Mouse (Mus musculus): ENCODE results near the gene Dcpp1. TPM values are rescaled to one million over a fixed set of nuclear protein-coding genes. Genes with fewer than 3 reads are reported as not detected.
"Not testable (repeated sequence)": the region's sequence is repeated elsewhere in the genome, so short reads cannot be mapped to it uniquely, and the experiment has no call there.

The Dcpp1 gene
- polyA plus RNA-seq, 1 experiment from 2014 or later, result not detected

DNA sequence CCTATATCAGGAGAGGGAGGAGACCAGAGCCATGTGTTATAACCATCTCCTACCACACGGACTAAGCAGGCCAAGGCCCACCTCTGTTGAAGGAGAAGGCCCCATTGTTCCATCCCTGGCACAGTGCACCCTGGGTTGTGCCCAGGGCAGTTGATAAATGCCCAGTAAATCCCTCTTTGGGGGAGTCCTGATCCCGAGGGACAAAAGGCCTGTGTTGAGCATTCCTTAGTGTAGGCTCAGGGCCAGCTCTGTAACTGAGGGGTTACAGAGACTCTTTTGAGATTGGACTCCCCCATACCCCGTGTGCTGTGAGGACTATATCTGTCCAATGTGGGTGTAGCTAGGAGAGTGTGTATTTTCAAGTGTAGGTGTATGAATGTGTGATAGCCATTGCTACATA, 3.9 kb upstream of the Dcpp1 start:
- Histone ChIP-seq H3K36me3 (ENCODE audit: control insufficient read depth, insufficient read depth, low read length) (no peaks in the 10 kb centered on the region), H3K4me3 (ENCODE audit: low read depth, low read length) (no peak overlapping the region), H3K27me3 (replicated peaks; ENCODE audit: control insufficient read depth, insufficient read depth, low read length) (no peaks in the 10 kb centered on the region), H3K4me1 (replicated peaks; ENCODE audit: control insufficient read depth, insufficient read depth, low read length) (no peaks in the 10 kb centered on the region), H3K9ac (ENCODE audit: low read length) (no peak overlapping the region), H3K4me2 (ENCODE audit: low read length) (no peak overlapping the region), H3K9me3 (ENCODE audit: control insufficient read depth, low read length) (no peaks in the 10 kb centered on the region), H3K27ac (ENCODE audit: low read depth) (no peak overlapping the region)
- ATAC-seq (replicated peaks; ENCODE audit: low FRiP score, low TSS enrichment, low read depth) (no peak), DNase-seq (ENCODE audit: low spot score) (no peak)
- WGBS, result 61% methylated on average over 3 of the region's 3 CpGs

- H3K4me3 ChIP-seq (ENCODE audit: low read depth, low read length), result no peak overlapping the region
- H3K9ac ChIP-seq (ENCODE audit: low read length), result no peak overlapping the region
- H3K9me3 ChIP-seq (ENCODE audit: control insufficient read depth, low read length), result no peaks in the 10 kb centered on the region
- no peak for DNase-seq (ENCODE audit: low spot score)
- 72% methylated on average over 2 of the region's 2 CpGs for WGBS
- no peaks in the 10 kb centered on the region for H3K36me3 ChIP-seq (ENCODE audit: control insufficient read depth, insufficient read depth, low read length)
- no peaks in the 10 kb centered on the region for H3K4me1 ChIP-seq (replicated peaks; ENCODE audit: control insufficient read depth, insufficient read depth, low read length)
- ATAC-seq (replicated peaks; ENCODE audit: low FRiP score, low TSS enrichment, low read depth), result no peak
- no peak overlapping the region for H3K27ac ChIP-seq (ENCODE audit: low read depth)
- H3K27me3 ChIP-seq (replicated peaks; ENCODE audit: control insufficient read depth, insufficient read depth, low read length), result no peaks in the 10 kb centered on the region
- H3K4me2 ChIP-seq (ENCODE audit: low read length), result no peak overlapping the region
Observed at GRCm38 (mm10) chr17:23877166-23877565, 3.5 kb upstream of the Dcpp1 start.

GRCm38 (mm10) chr17:23917158-23917557, 36.5 kb downstream of the Dcpp1 start, which contains the start of gene Dcpp3:
Gene Dcpp3 (plus strand): TSS chr17:23917458.
- not testable (repeated sequence) for H3K4me1 ChIP-seq (replicated peaks; ENCODE audit: control insufficient read depth, insufficient read depth, low read length); H3K4me2 ChIP-seq (ENCODE audit: low read length); H3K9me3 ChIP-seq (ENCODE audit: control insufficient read depth, low read length); H3K27me3 ChIP-seq (replicated peaks; ENCODE audit: control insufficient read depth, insufficient read depth, low read length); H3K36me3 ChIP-seq (ENCODE audit: control insufficient read depth, insufficient read depth, low read length); H3K4me3 ChIP-seq (ENCODE audit: low read depth, low read length); DNase-seq (ENCODE audit: low spot score); H3K9ac ChIP-seq (ENCODE audit: low read length); ATAC-seq (replicated peaks; ENCODE audit: low FRiP score, low TSS enrichment, low read depth); H3K27ac ChIP-seq (ENCODE audit: low read depth)
- 59% methylated on average over 4 of the region's 4 CpGs for WGBS

DNA sequence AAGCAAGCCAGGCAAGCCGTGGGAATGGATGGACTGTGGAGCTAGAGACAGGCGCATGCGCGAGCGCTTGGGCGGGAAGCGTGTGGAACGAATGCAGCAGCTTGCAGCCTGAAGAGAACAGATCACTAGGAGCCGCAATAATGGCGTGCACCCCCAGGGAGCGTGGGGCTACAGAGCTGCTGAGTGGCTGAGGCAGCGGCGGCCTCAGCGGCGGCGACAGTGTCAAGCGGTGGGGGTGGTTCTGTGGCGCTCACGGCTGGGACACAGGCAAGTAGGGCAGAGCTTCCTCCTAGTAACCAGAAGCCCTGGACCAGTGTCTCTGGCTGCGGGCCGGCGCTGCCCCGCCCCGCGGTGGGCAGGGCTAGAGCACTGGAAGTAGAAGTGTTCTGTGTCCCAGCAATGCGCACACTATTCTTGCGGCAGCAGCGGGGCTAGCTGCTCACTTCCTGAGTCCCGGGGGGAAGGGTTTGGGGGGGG, 43.9 kb downstream of the Dcpp1 start:
- Histone ChIP-seq H3K4me3 (ENCODE audit: low read depth, low read length) (peak overlapping the region; percentile 57), H3K27me3 (replicated peaks; ENCODE audit: control insufficient read depth, insufficient read depth, low read length) (no peaks in the 10 kb centered on the region), H3K27ac (ENCODE audit: low read depth) (peak overlapping the region; percentile 97), H3K36me3 (ENCODE audit: control insufficient read depth, insufficient read depth, low read length) (no peaks in the 10 kb centered on the region), H3K9ac (ENCODE audit: low read length) (peak overlapping the region; percentile 69), H3K4me2 (ENCODE audit: low read length) (peak overlapping the region; percentile 81), H3K9me3 (ENCODE audit: control insufficient read depth, low read length) (no peaks in the 10 kb centered on the region), H3K4me1 (replicated peaks; ENCODE audit: control insufficient read depth, insufficient read depth, low read length) (peaks cover 10% of the 10 kb centered on the region)
- WGBS, result 0% methylated on average over 29 of the region's 29 CpGs
- peak; percentile 99 for ATAC-seq (replicated peaks; ENCODE audit: low FRiP score, low TSS enrichment, low read depth)
- peak; percentile 96 for DNase-seq (ENCODE audit: low spot score)

- Histone ChIP-seq H3K36me3 (ENCODE audit: control insufficient read depth, insufficient read depth, low read length) (no peaks in the 10 kb centered on the region), H3K9ac (ENCODE audit: low read length) (peak overlapping the region; percentile 69), H3K9me3 (ENCODE audit: control insufficient read depth, low read length) (no peaks in the 10 kb centered on the region), H3K4me3 (ENCODE audit: low read depth, low read length) (peak overlapping the region; percentile 57), H3K4me1 (replicated peaks; ENCODE audit: control insufficient read depth, insufficient read depth, low read length) (peaks cover 10% of the 10 kb centered on the region), H3K27me3 (replicated peaks; ENCODE audit: control insufficient read depth, insufficient read depth, low read length) (no peaks in the 10 kb centered on the region), H3K4me2 (ENCODE audit: low read length) (peak overlapping the region; percentile 81), H3K27ac (ENCODE audit: low read depth) (peak overlapping the region; percentile 97)
- 0% methylated on average over 14 of the region's 14 CpGs for WGBS
- DNase-seq (ENCODE audit: low spot score) (peak; percentile 86), ATAC-seq (replicated peaks; ENCODE audit: low FRiP score, low TSS enrichment, low read depth) (peak; percentile 80)
Observed at GRCm38 (mm10) chr17:23925090-23925493, 44.4 kb downstream of the Dcpp1 start.

- H3K27me3 ChIP-seq (replicated peaks; ENCODE audit: control insufficient read depth, insufficient read depth, low read length), result no peaks in the 10 kb centered on the region
- no peak overlapping the region for H3K4me2 ChIP-seq (ENCODE audit: low read length)
- H3K4me3 ChIP-seq (ENCODE audit: low read depth, low read length), result no peak overlapping the region
- WGBS, result 49% methylated on average over 5 of the region's 5 CpGs
- H3K4me1 ChIP-seq (replicated peaks; ENCODE audit: control insufficient read depth, insufficient read depth, low read length), result no peaks in the 10 kb centered on the region
- DNase-seq (ENCODE audit: low spot score) (no peak), ATAC-seq (replicated peaks; ENCODE audit: low FRiP score, low TSS enrichment, low read depth) (no peak)
- no peaks in the 10 kb centered on the region for H3K9me3 ChIP-seq (ENCODE audit: control insufficient read depth, low read length)
- no peak overlapping the region for H3K9ac ChIP-seq (ENCODE audit: low read length)
- no peak overlapping the region for H3K27ac ChIP-seq (ENCODE audit: low read depth)
- H3K36me3 ChIP-seq (ENCODE audit: control insufficient read depth, insufficient read depth, low read length), result no peaks in the 10 kb centered on the region
Observed at GRCm38 (mm10) chr17:23931157-23931556, 50.5 kb downstream of the Dcpp1 start.

Other genes with a start within 250 kb of the Dcpp1 start
- gene Mmp25, start 235.6 kb upstream of the Dcpp1 start, polyA plus RNA-seq (2014; fragmentation: Nextera tagmentation; extraction: Ambion mirVana), result 0.51 and 0.67 TPM in 2 replicates
- 1.5 and 2.1 TPM in 2 replicates for gene Bicdl2, start 220.4 kb upstream of the Dcpp1 start, polyA plus RNA-seq (2014; fragmentation: Nextera tagmentation; extraction: Ambion mirVana)
- gene Hcfc1r1, start 207.3 kb upstream of the Dcpp1 start, polyA plus RNA-seq (2014; fragmentation: Nextera tagmentation; extraction: Ambion mirVana), result 83.3 and 84.8 TPM in 2 replicates
- gene Thoc6, start 207.0 kb upstream of the Dcpp1 start, polyA plus RNA-seq (2014; fragmentation: Nextera tagmentation; extraction: Ambion mirVana), result 45.8 and 50.2 TPM in 2 replicates
- gene Tnfrsf12a, start 203.4 kb upstream of the Dcpp1 start, polyA plus RNA-seq (2014; fragmentation: Nextera tagmentation; extraction: Ambion mirVana), result 23.3 and 24.4 TPM in 2 replicates
- gene Cldn6, start 201.6 kb upstream of the Dcpp1 start, polyA plus RNA-seq (2014; fragmentation: Nextera tagmentation; extraction: Ambion mirVana), result 88.4 and 97.9 TPM in 2 replicates
- 1.1 and 1.3 TPM in 2 replicates for gene Cldn9, start 196.8 kb upstream of the Dcpp1 start, polyA plus RNA-seq (2014; fragmentation: Nextera tagmentation; extraction: Ambion mirVana)
- gene 1520401A03Rik, start 158.1 kb upstream of the Dcpp1 start, polyA plus RNA-seq (2014; fragmentation: Nextera tagmentation; extraction: Ambion mirVana), result 0.04 TPM in 1 of 2 replicates, not detected in the other
- 53.6 and 57.9 TPM in 2 replicates for gene Pkmyt1, start 154.5 kb upstream of the Dcpp1 start, polyA plus RNA-seq (2014; fragmentation: Nextera tagmentation; extraction: Ambion mirVana)
- gene Paqr4, start 140.0 kb upstream of the Dcpp1 start, polyA plus RNA-seq (2014; fragmentation: Nextera tagmentation; extraction: Ambion mirVana), result 18.4 and 18.6 TPM in 2 replicates
- 0.16 and 0.19 TPM in 2 replicates for gene Kremen2, start 135.0 kb upstream of the Dcpp1 start, polyA plus RNA-seq (2014; fragmentation: Nextera tagmentation; extraction: Ambion mirVana)
- gene Flywch1, start 109.3 kb upstream of the Dcpp1 start, polyA plus RNA-seq (2014; fragmentation: Nextera tagmentation; extraction: Ambion mirVana), result 58.6 and 69.4 TPM in 2 replicates
- 21.2 and 21.5 TPM in 2 replicates for gene Flywch2, start 94.8 kb upstream of the Dcpp1 start, polyA plus RNA-seq (2014; fragmentation: Nextera tagmentation; extraction: Ambion mirVana)
- gene Srrm2, start 90.3 kb upstream of the Dcpp1 start, polyA plus RNA-seq (2014; fragmentation: Nextera tagmentation; extraction: Ambion mirVana), result 451 and 452 TPM in 2 replicates
- gene Elob, start 51.7 kb upstream of the Dcpp1 start, polyA plus RNA-seq (2014; fragmentation: Nextera tagmentation; extraction: Ambion mirVana), result 1,105 and 1,121 TPM in 2 replicates
- gene Prss33, start 44.8 kb upstream of the Dcpp1 start, polyA plus RNA-seq (2014; fragmentation: Nextera tagmentation; extraction: Ambion mirVana), result 0.26 TPM in 1 of 2 replicates, not detected in the other
- 1.1 and 1.5 TPM in 2 replicates for gene Prss32, start 37.0 kb upstream of the Dcpp1 start, polyA plus RNA-seq (2014; fragmentation: Nextera tagmentation; extraction: Ambion mirVana)
- 2.1 and 2.9 TPM in 2 replicates for gene Prss41, start 36.7 kb upstream of the Dcpp1 start, polyA plus RNA-seq (2014; fragmentation: Nextera tagmentation; extraction: Ambion mirVana)
- gene Prss21, start 12.8 kb upstream of the Dcpp1 start, polyA plus RNA-seq (2014; fragmentation: Nextera tagmentation; extraction: Ambion mirVana), result not detected in 2 replicates
- not detected in 2 replicates for gene Dcpp2, start within 50 bp of the Dcpp1 start, polyA plus RNA-seq (2014; fragmentation: Nextera tagmentation; extraction: Ambion mirVana)
- gene Dcpp3, start 36.6 kb downstream of the Dcpp1 start, polyA plus RNA-seq (2014; fragmentation: Nextera tagmentation; extraction: Ambion mirVana), result not detected in 2 replicates
- gene Sbp, start 60.8 kb downstream of the Dcpp1 start, polyA plus RNA-seq (2014; fragmentation: Nextera tagmentation; extraction: Ambion mirVana), result not detected in 2 replicates
- not detected in 2 replicates for gene Sbpl, start 74.4 kb downstream of the Dcpp1 start, polyA plus RNA-seq (2014; fragmentation: Nextera tagmentation; extraction: Ambion mirVana)
- gene Prss30, start 99.7 kb downstream of the Dcpp1 start, polyA plus RNA-seq (2014; fragmentation: Nextera tagmentation; extraction: Ambion mirVana), result 0.12 TPM in 1 of 2 replicates, not detected in the other
- not detected in 2 replicates for gene Prss22, start 117.2 kb downstream of the Dcpp1 start, polyA plus RNA-seq (2014; fragmentation: Nextera tagmentation; extraction: Ambion mirVana)
- 0.28 and 0.43 TPM in 2 replicates for gene Prss27, start 157.3 kb downstream of the Dcpp1 start, polyA plus RNA-seq (2014; fragmentation: Nextera tagmentation; extraction: Ambion mirVana)
- gene Kctd5, start 192.6 kb downstream of the Dcpp1 start, polyA plus RNA-seq (2014; fragmentation: Nextera tagmentation; extraction: Ambion mirVana), result 52.8 and 61.2 TPM in 2 replicates

All from intestine, embryonic 14.5 days (tissue).